Mouse (Mus musculus): Measurements from ENCODE around the gene Etv3.

Gene Etv3

DNA sequence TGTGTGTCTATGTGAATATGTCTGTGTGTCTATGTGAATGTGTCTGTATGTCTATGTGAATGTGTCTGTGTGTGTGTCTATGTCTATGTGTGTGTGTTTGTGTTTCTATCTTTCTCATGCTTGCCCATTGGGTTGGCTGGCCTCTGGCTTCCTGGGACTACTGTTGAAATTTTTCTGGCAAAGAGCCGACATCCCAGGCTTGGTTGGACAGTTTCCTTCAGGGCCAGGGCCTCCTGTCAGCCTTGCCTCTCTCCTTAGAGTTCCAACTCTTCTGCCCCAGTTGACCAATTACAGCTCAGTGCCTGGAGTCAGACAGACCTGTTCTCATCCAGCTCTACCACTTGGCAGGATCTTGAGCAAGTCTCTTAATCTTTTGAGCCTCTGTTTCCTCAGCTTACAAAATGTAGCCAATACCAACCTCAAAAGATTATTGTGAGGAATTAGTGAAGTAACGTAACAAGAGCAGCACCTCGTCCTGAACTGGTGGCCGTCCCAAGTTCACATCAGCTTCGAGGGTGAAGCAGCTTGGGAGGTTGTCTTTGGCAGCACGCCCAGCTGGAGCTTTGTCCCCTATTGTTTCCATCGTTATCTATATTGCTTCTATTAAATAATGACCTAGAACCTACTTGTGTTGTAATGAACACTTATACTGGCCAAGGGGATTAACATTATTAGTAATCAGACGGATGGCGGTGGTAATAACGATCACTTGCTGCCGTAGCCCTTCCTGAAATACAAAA lies 28.2 kb downstream of the Etv3 start:
- in situ Hi-C loops (cut with MboI; ENCODE audit: low sequenced_read_pairs): loop anchor here (10.0 kb wide), 1 partner anchor 229 kb away; no protein-coding TSS in a partner anchor

DNA sequence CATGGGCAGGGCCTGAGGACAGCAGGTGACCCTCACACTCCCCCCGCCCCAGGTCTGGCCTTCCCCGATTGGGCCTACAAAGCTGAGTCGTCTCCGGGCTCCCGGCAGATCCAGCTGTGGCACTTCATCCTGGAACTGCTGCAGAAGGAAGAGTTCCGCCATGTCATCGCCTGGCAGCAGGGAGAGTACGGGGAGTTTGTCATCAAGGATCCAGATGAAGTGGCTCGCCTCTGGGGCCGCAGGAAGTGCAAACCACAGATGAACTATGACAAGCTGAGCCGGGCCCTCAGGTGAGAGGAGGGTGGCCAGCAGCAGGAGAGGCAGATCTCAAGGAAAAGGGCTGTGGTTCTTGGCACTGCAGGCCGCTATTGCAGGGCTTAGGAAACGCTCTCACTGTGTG lies 29.7 kb downstream of the Etv3 start:
- in situ Hi-C loops (cut with MboI; ENCODE audit: low sequenced_read_pairs): loop anchor here (5.0 to 10.0 kb wide), 2 partner anchors 53 to 230 kb away; no protein-coding TSS in a partner anchor

DNA sequence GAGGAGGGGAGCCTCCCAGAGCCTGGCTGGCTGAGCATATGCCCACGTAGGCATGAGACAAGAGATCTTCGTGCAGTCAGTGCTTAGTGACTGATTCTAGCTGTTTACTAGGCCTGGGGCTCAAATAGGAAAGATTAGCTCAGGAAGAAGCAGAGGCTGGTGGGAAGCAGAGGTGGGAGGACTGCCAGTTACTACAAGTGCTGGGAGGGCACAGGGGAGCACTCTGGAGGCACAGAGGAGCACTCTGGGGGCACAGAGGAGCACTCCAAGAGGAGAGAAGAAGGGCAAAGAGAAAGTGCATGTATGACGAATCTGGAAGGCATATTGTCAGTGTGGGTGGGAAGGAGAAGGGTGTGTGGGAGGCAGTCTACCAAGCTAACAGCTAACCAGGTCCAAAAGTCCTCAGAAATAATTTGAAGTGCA lies 30.9 kb downstream of the Etv3 start:
- in situ Hi-C loops (cut with MboI; ENCODE audit: low sequenced_read_pairs): loop anchor here (5.0 to 10.0 kb wide), 2 partner anchors 54 to 231 kb away; no protein-coding TSS in a partner anchor

DNA sequence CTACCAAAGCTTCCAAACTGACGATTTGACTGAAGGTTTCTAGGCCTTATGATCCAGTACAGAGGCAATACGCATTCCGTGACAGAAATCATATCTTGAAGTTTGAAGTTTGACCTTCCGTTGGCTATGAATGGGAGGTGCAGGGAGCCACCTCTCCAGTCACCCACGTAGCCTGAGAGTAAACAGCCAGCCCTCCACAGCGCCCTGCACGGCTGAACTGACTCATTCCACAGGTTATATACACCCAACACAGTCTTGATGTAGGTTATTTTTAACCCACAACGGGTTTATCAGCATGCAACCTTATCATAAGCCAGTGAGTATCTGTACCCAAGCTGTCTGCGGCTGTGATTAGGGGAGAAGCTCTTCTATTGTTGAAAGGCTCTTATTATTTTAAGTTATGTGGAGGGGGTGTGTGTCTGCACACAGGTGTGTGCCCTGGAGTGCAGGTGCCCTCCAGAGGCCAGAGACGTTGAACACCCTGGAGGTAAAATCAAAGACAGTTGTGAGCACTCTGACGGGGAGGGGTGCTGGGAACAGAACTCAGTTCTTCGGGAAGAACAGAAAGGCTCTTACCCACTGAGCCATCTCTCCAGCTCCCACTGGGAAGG lies 31.6 kb downstream of the Etv3 start:
- in situ Hi-C loops (cut with MboI; ENCODE audit: low sequenced_read_pairs): loop anchor here (5.0 to 10.0 kb wide), 2 partner anchors 54 to 232 kb away; no protein-coding TSS in a partner anchor

DNA sequence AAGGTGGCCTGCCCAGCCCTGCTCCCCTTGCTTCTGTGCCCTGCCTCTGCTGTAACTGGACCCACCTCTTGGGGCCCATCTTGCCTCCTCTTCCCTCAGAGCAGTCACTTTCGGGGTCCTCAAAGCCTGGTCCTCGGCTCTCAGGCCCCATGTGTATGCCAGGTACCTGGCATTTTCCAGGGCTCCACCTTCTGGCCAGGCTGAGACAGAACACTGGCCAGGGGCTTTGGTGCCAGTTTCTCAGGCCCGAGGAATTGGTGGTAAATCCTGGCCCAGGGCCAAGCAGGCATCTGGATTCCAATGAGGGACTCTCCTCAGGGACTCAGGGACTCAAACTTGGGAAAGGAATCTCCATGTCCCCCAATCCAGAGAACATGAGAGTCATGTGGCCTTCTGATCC lies 34.9 kb downstream of the Etv3 start:
- in situ Hi-C loops (cut with MboI; ENCODE audit: low sequenced_read_pairs): loop anchor here (10.0 kb wide), 2 partner anchors 145 to 315 kb away; no protein-coding TSS in a partner anchor

DNA sequence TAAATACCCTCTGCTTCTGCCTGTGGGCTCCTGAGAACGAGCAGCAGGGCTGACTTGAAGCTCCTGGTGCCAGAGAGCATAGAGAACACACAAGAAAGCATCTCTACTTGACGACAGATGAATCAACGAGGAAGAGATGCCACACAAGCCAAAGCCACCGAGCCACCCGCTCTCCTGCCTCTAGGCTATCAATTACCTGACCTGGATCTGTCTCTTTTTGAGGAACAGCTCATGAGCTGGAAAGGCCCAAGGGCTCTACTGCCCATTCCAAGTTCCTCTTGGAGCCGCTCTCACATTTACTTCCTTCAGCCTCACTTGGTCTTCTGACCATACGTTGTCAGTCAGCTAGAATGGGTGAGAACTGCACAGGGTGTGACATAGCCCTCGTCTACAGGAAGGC lies 36.2 kb downstream of the Etv3 start:
- in situ Hi-C loops (cut with MboI; ENCODE audit: low sequenced_read_pairs): loop anchor here (10.0 kb wide), 2 partner anchors 147 to 317 kb away; no protein-coding TSS in a partner anchor

DNA sequence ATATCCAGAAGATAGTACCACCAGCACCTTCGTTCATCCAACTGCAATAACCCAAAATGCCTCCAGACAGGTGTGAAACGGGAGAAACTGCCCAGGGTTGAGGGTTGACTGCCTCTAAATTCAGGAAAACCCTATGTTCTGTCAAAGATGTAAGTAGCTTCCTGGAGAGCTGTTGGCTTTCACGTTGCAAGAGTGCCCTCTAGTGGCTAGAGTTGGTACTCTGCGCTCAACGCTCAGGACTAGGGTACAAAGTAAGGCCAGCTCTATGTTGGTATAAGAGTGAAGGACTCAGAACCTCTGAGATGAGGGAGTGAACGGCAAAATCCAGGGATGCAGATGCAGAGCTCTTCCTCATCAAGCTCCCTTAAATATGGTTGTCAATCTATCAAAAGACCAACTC lies 37.2 kb downstream of the Etv3 start:
- in situ Hi-C loops (cut with MboI; ENCODE audit: low sequenced_read_pairs): loop anchor here (10.0 kb wide), 2 partner anchors 148 to 318 kb away; no protein-coding TSS in a partner anchor

DNA sequence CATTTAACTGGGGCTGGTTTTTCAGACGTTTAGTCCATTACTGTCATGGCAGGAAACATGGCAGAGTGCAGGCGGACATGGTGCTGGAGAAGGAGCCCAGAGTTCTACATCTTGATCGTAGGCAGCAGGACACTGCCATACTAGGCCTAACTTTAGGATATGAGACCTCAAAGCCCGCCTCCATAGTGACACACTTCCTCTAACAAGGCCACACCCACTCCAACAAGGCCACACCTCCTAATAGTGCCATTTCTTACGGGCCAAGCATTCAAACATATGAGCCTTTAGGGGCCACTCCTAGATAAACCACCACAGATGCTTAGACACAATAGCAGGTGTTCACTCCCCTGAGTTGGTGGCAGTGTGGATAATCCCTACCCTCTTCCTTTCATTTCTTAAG lies 38.3 kb downstream of the Etv3 start:
- in situ Hi-C loops (cut with MboI; ENCODE audit: low sequenced_read_pairs): loop anchor here (10.0 kb wide), 2 partner anchors 149 to 319 kb away; no protein-coding TSS in a partner anchor

DNA sequence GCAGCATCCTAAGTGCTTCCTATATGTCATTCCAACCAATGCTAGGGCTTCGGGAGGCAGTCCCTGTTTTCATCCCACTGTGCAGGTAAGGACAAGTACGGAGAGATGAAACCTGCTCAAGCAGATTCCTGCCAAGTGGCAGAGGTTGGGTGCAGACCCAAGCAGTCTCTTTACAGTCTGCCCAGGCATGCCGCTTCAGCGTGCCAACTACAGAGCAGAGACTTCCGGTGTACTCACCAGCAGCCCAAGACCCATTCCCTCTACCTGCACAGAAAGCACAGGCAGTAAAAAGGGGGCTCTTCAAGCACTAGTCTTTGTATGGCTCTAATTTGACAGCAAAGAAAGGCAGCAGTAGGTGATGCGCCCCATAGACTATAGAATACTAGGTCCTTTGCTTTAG lies 40.4 kb downstream of the Etv3 start:
- in situ Hi-C loops (cut with MboI; ENCODE audit: low sequenced_read_pairs): loop anchor here (10.0 kb wide), 2 partner anchors 151 to 321 kb away; no protein-coding TSS in a partner anchor

DNA sequence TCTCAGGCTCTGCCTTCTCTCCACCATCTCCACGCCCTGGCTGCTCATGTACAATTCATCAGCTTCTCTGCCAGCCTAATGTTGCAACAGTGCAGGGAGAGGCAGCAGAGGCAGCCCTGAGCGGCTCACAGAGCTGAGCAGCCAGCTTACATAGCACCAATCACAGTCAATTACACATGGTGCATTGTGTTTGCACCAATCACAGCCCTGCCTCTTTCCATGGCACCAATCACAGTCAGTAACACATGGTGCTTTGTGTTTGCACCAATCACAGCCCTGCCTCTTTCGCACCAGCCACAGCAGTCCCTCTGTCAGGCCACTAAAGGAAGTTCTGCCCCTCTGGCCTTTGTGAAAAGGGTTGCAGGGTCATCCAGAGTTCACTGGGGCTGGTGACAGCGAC lies 40.9 kb downstream of the Etv3 start:
- in situ Hi-C loops (cut with MboI; ENCODE audit: low sequenced_read_pairs): loop anchor here (10.0 kb wide), 2 partner anchors 151 to 321 kb away; no protein-coding TSS in a partner anchor

DNA sequence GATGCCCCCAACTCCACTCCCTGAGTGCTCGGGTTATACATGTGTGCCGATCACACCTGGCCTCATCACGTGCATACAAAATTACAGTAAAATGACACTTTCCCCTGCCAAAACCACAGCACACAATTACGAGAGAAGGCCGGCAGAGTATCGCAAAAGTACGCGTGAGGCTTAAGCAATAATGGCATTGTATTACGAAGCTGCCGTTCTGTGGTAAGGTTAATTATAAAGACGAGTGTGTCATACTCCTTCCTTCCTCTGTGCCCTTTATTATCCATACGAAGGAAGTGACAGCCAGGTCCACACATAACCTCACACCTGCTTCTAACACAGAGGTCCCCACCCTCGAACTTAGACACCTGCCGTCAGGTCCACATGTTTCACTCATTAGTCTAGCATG lies 42.3 kb downstream of the Etv3 start:
- in situ Hi-C loops (cut with MboI; ENCODE audit: low sequenced_read_pairs): loop anchor here (10.0 kb wide), 2 partner anchors 153 to 323 kb away; no protein-coding TSS in a partner anchor

DNA sequence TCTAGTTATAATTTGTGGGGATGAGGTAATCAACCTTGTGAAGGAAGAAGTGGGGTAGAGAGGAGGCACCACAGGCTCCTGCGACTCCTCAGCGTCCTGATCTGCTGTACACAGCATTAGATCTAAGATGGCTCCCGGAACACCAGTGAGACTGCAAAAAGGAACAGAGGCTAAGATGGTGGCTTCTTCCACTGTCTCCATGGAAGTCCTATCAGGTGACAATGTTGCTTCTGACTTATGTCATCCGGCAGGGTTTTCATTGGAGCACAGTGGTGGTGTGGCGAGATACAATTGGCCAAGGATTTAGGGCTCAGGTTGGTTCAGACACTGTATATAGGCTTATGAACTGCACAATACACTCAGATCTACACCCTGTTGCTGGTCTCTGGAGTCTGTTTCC lies 43.5 kb downstream of the Etv3 start:
- in situ Hi-C loops (cut with MboI; ENCODE audit: low sequenced_read_pairs): loop anchor here (10.0 kb wide), 2 partner anchors 154 to 324 kb away; no protein-coding TSS in a partner anchor

DNA sequence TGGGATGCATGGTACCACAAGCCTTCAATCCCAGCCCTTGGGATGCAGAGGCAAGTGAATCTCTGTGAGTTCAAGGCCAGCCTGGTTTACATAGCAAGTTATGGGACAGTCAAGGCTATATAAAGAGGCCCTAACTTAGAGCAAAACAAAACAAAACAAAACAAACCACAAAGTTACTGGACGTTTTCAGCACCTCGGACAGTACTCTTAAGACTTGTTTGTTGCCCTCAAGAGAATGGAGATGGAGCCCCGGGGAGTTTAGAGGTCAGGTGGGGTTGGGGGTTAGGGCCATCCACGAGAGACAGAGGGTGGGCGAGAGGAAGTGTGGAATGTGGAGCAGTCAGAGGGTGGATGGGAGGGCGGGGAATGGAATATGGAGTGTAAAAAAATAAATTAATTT lies 50.6 kb downstream of the Etv3 start:
- in situ Hi-C loops (cut with MboI; ENCODE audit: low sequenced_read_pairs): no loop called here

DNA sequence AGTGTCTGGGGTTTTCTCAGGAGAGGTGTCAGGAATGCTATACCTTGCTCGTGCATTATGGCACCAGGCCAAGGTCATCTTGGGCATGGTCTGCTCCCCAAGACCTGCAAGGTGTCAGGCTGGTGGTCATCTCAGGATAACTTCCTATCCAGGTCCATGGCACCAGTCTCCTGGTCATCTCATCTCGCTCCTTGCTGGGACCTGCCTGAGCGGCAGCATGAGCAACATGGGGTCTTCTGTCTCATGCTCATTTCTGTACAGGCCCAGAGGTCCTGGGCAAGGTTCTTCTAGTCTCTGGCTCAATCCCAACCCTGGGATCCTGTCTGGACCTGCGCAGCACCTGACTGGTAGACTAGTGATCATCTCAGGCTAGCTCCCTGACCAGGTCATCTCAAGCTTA lies 57.1 kb downstream of the Etv3 start:
- in situ Hi-C loops (cut with MboI; ENCODE audit: low sequenced_read_pairs): no loop called here
